Mouse (Mus musculus): ENCODE measurements around the gene Alg14.

DNA sequence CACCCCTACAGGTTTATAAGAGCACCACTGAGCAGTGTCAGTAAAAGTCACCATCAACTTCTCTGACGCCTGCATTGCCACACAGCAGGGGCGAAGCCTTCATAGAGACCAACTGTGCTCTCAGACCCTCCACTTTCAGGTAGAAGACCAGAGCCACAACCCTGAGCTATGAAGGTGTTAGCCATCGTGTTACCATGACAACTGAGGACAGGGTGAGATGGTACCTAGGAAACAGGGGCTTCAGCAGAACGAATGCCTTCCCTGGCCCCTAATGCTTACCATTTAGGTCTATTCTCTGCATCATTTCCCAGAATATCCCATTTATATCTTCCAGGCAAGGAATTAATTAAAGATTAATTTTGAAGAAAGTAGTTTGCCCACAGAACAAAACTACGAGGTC, 17.4 kb downstream of the Alg14 start:
- TF ChIP-seq GATA1 (IDR thresholded peaks at IDR 0.05; ENCODE audit: borderline replicate concordance, low read length) (no peak), FLI1 (IDR thresholded peaks at IDR 0.05; ENCODE audit: low read length) (no peak)

Data from megakaryocyte, embryonic 14.5 days (primary cell).